Mouse (Mus musculus): ENCODE results near the gene Hydin. TPM values are rescaled to one million over a fixed set of nuclear protein-coding genes. Genes with fewer than 3 reads are reported as not detected.
"Not testable (repeated sequence)": the region's sequence is repeated elsewhere in the genome, so short reads cannot be mapped to it uniquely, and the experiment has no call there.

Gene Hydin
- polyA plus RNA-seq, 1 experiment from 2014 or later = 0.26 TPM

DNA sequence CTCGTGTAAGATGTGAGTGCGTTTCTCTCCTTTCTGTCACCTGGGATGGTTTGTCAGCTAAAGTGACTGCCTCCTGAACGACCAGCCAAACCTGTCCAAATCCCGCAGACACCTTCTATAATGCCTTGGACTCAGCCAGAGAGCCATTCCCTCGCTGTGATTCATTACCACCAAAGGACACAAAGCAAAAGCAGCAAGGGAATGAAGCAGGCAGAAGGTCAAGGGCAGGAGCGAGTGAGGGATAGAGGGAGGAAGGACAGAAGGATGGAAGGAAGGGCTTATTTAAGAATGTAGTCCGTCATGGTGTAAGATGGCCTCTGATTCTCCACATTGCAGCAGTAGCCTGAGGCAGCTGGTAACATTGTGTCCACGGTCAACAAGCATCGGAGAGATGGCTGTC lies 229.5 kb downstream of the Hydin start:
- ATAC-seq = no peak
- Histone ChIP-seq H3K4me1 (replicated peaks) (no peaks in the 10 kb centered on the region), H3K36me3 (no peaks in the 10 kb centered on the region), H3K27ac (no peak overlapping the region), H3K27me3 (no peaks in the 10 kb centered on the region), H3K9ac (replicated peaks) (no peak overlapping the region), H3K4me2 (replicated peaks) (no peak overlapping the region), H3K4me3 (replicated peaks) (no peak overlapping the region), H3K9me3 (no peaks in the 10 kb centered on the region)
- WGBS = 89% methylated on average over 9 of the region's 9 CpGs

DNA sequence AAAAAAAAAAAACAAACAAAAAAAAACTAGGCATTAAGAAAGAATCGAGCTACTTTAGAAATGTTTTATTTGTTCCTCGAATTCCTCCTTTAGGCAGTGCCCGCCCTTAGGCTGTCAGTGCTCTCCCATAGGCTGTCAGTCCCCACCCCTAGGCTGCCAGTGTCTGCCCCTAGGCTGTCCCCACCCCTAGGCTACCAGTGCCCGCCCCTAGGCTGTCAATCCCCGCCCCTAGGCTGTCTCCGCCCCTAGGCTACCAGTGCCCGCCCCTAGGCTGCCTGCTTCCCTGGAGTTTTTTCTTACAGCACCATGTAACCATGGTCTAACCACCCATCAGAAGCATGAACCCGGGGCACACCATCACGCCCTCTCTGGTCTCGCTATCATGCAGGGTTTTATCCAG lies 233.5 kb downstream of the Hydin start:
- Histone ChIP-seq H3K4me3 (replicated peaks) (no peak overlapping the region), H3K9ac (replicated peaks) (no peak overlapping the region), H3K4me2 (replicated peaks) (no peak overlapping the region), H3K9me3 (no peaks in the 10 kb centered on the region), H3K4me1 (replicated peaks) (no peaks in the 10 kb centered on the region), H3K36me3 (no peaks in the 10 kb centered on the region), H3K27me3 (peaks cover 7% of the 10 kb centered on the region; the same call in 1 of the 2 replicates), H3K27ac (no peak overlapping the region)
- ATAC-seq = 0 out of 2 replicates have a peak, but pooled peaks have one; percentile 65
- WGBS = 24% methylated on average over 10 of the region's 10 CpGs

DNA sequence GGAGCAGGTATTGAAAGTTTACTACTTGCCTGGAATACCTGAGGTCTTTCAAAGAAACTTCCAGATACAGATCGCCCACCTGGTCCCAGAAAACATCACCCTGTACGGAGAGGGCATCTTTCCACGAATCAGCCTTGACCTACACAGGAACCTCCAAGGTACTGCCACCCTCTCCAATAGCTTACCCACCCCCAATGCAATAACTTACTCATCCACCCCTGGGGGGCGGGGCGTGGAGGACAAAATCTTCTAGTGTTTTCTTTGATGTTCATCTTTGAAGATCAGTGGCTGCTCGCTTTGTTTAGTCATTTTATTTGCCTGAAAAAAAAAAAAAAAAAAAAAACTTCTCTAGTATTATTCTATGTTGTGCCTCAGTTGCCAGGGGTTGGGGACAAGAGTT lies 233.9 kb downstream of the Hydin start:
- no peak overlapping the region for H3K9ac ChIP-seq (replicated peaks)
- peaks cover 7% of the 10 kb centered on the region; the same call in 1 of the 2 replicates for H3K27me3 ChIP-seq
- no peaks in the 10 kb centered on the region for H3K36me3 ChIP-seq
- H3K4me1 ChIP-seq (replicated peaks) = no peaks in the 10 kb centered on the region
- 80% methylated on average over 6 of the region's 6 CpGs for WGBS
- H3K9me3 ChIP-seq = no peaks in the 10 kb centered on the region
- no peak overlapping the region for H3K27ac ChIP-seq
- no peak overlapping the region for H3K4me2 ChIP-seq (replicated peaks)
- H3K4me3 ChIP-seq (replicated peaks) = no peak overlapping the region
- no peak for ATAC-seq

DNA sequence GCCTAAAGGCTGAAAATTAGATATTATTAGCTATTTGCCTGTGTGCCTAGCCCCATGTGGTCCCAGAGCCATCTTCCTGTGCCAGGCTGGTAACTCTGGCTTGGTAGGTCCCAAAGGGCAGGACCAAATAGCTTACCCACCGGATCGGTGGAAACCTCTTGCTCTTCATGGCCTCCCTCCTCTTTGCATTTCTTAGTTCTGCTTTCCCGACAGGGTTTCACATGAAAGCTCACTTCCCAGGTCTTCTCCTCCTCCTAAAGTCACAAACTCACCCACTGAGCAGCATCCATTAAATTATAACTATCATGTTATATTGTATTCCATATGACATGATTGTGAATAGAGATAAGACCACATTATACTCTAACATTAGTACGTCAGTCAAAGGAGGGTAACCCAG lies 234.6 kb downstream of the Hydin start:
- Histone ChIP-seq H3K4me3 (replicated peaks) (no peak overlapping the region), H3K27me3 (peaks cover 7% of the 10 kb centered on the region; the same call in 1 of the 2 replicates), H3K9me3 (no peaks in the 10 kb centered on the region), H3K4me1 (replicated peaks) (no peaks in the 10 kb centered on the region), H3K27ac (no peak overlapping the region), H3K36me3 (no peaks in the 10 kb centered on the region), H3K4me2 (replicated peaks) (no peak overlapping the region), H3K9ac (replicated peaks) (no peak overlapping the region)
- 94% methylated on average over 4 of the region's 4 CpGs for WGBS
- ATAC-seq = no peak

DNA sequence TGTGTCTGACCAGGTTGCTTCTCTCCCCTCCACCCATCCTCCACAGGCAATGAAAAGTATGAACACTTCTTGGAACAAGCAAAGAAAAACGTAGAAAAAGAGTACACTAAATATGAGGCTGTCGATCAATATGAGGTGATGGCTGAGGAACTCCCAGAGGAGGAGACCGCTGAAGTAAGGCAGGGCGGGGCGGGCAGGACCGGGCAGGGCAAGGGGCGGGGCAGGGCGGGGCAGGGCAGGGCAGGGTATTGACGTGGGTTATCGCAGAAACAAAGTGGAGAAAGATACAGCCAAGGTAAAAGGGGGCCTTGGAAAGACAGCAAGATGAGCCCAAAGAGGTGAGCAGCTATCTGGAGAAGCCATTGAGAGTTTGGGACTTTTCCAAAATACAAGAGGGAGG lies 236.1 kb downstream of the Hydin start:
- no peak overlapping the region for H3K27ac ChIP-seq
- no peak overlapping the region for H3K4me3 ChIP-seq (replicated peaks)
- H3K4me1 ChIP-seq (replicated peaks) = no peaks in the 10 kb centered on the region
- no peaks in the 10 kb centered on the region for H3K36me3 ChIP-seq
- 17% methylated on average over 10 of the region's 10 CpGs for WGBS
- no peaks in the 10 kb centered on the region for H3K9me3 ChIP-seq
- H3K9ac ChIP-seq (replicated peaks) = no peak overlapping the region
- H3K4me2 ChIP-seq (replicated peaks) = no peak overlapping the region
- ATAC-seq = no peak
- peaks cover 7% of the 10 kb centered on the region; the same call in 1 of the 2 replicates for H3K27me3 ChIP-seq

DNA sequence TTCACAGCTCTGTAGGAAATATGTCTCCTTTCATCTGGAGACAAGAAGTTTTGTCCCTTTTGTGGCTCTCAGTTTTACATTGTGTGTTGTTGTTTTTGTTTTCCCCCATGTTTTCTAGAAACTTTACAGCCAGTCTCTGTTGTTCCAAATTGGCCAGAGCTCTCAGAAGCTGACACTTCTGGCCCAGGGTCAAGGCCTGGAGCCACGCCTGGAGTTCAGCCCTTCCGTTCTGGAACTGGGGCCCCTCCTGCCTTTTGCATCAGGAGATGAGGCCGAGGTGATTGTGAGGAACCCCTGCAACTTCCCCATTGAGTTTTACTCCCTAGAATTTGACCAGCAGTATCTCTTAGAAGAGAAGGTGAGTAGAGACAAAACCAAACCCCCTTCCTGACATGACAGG lies 242.0 kb downstream of the Hydin start:
- Histone ChIP-seq H3K4me3 (replicated peaks) (no peak overlapping the region), H3K9ac (replicated peaks) (no peak overlapping the region), H3K36me3 (no peaks in the 10 kb centered on the region), H3K27ac (no peak overlapping the region), H3K4me2 (replicated peaks) (no peak overlapping the region), H3K27me3 (peaks cover 2% of the 10 kb centered on the region; the same call in 1 of the 2 replicates), H3K4me1 (replicated peaks) (no peaks in the 10 kb centered on the region), H3K9me3 (no peaks in the 10 kb centered on the region)
- WGBS = 84% methylated on average over 3 of the region's 3 CpGs
- no peak for ATAC-seq

DNA sequence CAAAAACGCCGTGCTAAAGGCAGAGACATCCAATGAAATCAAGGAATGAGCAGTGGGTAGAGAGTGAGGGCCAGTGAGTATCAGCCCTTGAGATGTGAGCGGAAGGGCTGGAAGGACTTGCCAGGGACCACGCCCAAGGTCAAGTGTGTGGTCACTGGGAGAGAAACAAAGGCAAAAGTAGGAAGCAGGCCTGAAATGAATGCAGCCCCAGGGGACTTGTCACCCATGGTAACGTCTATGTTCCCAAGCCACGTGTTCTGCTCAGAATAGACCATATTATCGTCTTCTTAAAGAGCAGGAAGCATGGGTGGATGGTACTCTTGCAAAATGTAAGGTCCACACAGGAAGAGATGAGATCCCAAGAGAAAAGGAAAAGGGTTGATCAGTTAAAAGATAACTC lies 253.0 kb downstream of the Hydin start:
- H3K4me1 ChIP-seq (replicated peaks) = no peaks in the 10 kb centered on the region
- no peaks in the 10 kb centered on the region for H3K27me3 ChIP-seq
- no peak overlapping the region for H3K4me2 ChIP-seq (replicated peaks)
- no peak overlapping the region for H3K4me3 ChIP-seq (replicated peaks)
- no peaks in the 10 kb centered on the region for H3K36me3 ChIP-seq
- H3K27ac ChIP-seq = no peak overlapping the region
- H3K9me3 ChIP-seq = no peaks in the 10 kb centered on the region
- 84% methylated on average over 7 of the region's 7 CpGs for WGBS
- H3K9ac ChIP-seq (replicated peaks) = no peak overlapping the region
- ATAC-seq = no peak

DNA sequence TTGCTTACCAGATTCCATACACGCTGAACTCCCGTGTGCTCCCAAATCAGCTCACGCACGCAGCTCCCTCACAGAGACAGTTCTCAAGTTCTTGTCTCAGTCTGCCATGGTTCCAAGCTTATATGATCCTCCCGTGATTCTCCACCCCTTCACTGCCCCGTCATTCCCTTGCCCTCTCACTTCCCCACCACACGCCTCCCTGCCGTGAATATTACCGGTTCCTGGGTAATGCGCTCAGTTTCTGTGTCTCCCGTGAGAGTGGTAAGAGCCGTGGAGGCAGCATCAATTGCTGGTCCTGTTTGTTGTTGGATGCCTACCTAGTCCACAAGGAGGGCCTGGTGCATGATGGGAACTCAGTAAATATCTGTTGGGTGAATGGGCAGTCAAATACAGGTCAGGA lies 255.1 kb downstream of the Hydin start:
- no peaks in the 10 kb centered on the region for H3K4me1 ChIP-seq (replicated peaks)
- H3K4me3 ChIP-seq (replicated peaks) = no peak overlapping the region
- H3K4me2 ChIP-seq (replicated peaks) = no peak overlapping the region
- H3K9ac ChIP-seq (replicated peaks) = no peak overlapping the region
- H3K9me3 ChIP-seq = no peaks in the 10 kb centered on the region
- ATAC-seq = no peak
- no peaks in the 10 kb centered on the region for H3K36me3 ChIP-seq
- H3K27ac ChIP-seq = no peak overlapping the region
- no peaks in the 10 kb centered on the region for H3K27me3 ChIP-seq
- 94% methylated on average over 12 of the region's 12 CpGs for WGBS

DNA sequence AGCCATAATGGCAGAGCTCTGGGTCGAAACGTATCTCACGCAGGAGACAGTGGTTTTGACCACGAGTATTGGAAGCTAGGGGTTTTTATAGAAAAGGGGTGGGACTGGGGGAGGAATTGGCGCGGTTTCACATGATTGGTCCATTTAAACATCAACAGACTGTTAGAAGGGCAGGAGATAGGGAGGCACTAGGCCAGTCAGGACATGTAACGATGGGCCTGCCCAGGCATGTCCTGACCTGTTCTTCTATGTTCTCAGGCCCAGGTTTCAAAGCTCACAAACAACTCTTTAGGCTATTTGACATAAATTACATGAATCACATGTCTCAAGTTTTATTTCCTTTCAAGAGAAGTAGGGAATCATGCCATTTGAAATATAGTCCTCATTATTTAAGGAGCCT lies 255.7 kb downstream of the Hydin start:
- not testable (repeated sequence) for H3K4me3 ChIP-seq (replicated peaks); H3K4me1 ChIP-seq (replicated peaks); H3K27ac ChIP-seq; H3K9me3 ChIP-seq; H3K9ac ChIP-seq (replicated peaks); H3K4me2 ChIP-seq (replicated peaks); ATAC-seq; H3K27me3 ChIP-seq; H3K36me3 ChIP-seq
- 93% methylated on average over 7 of the region's 7 CpGs for WGBS

DNA sequence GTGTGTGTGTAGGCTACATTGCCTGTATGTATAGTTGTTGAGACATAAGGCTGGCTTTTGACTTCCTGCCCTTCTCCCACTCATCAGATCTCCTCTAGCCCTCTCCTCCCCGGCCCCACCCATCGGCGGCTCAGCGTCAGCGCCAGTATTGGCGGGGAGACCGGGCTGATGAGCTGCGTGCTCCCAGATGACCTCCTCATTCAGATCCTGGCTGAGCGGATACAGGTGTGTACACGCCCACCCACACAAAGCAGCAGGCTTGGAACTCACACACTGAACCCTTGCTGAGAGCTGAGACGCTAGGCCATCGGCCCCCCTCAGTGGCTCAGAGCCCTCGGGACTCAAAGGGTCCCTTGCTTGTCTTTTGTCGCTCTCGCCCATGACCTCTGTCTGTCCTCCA lies 256.2 kb downstream of the Hydin start:
- H3K27ac ChIP-seq = no peak overlapping the region
- no peaks in the 10 kb centered on the region for H3K36me3 ChIP-seq
- WGBS = 69% methylated on average over 15 of the region's 15 CpGs
- H3K27me3 ChIP-seq = no peaks in the 10 kb centered on the region
- no peak for ATAC-seq
- no peak overlapping the region for H3K4me2 ChIP-seq (replicated peaks)
- H3K9me3 ChIP-seq = no peaks in the 10 kb centered on the region
- no peaks in the 10 kb centered on the region for H3K4me1 ChIP-seq (replicated peaks)
- no peak overlapping the region for H3K4me3 ChIP-seq (replicated peaks)
- no peak overlapping the region for H3K9ac ChIP-seq (replicated peaks)

DNA sequence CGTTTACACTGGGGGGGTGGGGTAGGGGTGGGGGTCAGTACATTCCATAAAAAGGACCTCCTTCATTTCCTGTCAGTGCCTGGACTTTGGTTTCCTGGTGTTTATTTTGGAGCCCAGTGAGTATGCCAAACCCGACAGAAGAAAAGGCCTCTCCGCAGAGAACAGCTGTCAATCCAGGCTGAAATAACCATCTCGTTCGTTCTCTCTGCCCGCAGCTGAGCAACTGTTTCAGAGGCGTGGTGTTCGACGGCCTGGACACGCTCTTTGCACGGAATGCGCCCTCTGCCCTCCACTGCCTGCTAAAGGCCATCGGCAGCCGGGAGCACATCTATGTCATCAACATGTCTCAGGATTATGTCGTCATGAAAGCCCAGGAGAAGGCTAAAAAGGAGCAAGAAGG lies 258.5 kb downstream of the Hydin start:
- no peaks in the 10 kb centered on the region for H3K9me3 ChIP-seq
- H3K4me2 ChIP-seq (replicated peaks) = no peak overlapping the region
- H3K4me1 ChIP-seq (replicated peaks) = no peaks in the 10 kb centered on the region
- no peak overlapping the region for H3K27ac ChIP-seq
- no peak overlapping the region for H3K4me3 ChIP-seq (replicated peaks)
- H3K9ac ChIP-seq (replicated peaks) = no peak overlapping the region
- 67% methylated on average over 15 of the region's 15 CpGs for WGBS
- H3K27me3 ChIP-seq = no peaks in the 10 kb centered on the region
- no peaks in the 10 kb centered on the region for H3K36me3 ChIP-seq
- ATAC-seq = no peak

DNA sequence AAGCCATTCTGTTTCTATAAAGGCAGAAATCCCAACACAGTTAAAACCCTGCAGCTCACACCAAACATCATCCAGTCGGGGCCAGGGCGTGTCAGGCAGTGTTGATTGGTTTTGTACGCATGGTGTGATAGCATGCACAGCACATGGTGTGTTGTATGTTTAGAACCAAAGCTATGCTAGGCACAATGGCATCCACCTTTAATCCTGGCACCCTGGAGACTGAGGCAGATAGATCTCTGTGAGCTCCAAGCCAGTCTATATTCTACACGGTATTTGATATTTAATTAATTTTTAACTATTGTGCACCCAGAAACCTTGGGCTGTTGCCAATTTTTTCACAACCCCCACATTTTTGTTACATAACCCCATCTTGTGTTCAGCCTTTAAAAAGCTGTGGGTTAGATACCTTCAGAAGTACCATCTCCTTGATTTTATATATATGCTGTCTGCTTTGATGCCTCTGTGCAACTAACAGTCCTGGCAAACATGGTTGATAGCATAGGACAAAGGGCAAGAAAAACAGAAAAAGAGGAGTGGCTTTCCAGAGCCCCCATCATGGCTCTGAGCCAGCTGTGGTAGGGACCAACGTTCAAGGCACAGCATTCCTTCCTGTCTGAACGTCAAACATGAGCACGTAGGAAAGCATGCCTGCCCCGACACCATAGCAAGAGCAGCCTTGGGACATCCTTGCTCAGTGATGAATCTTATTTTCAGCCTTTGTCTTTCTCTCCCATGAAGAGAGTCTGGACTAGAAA lies 263.4 kb downstream of the Hydin start:
- H3K9me3 ChIP-seq = no peaks in the 10 kb centered on the region
- H3K4me1 ChIP-seq (replicated peaks) = no peaks in the 10 kb centered on the region
- no peaks in the 10 kb centered on the region for H3K36me3 ChIP-seq
- H3K27me3 ChIP-seq = no peaks in the 10 kb centered on the region
- H3K9ac ChIP-seq (replicated peaks) = no peak overlapping the region
- WGBS = 80% methylated on average over 8 of the region's 8 CpGs
- no peak overlapping the region for H3K4me3 ChIP-seq (replicated peaks)
- no peak overlapping the region for H3K27ac ChIP-seq
- H3K4me2 ChIP-seq (replicated peaks) = no peak overlapping the region
- no peak for ATAC-seq

DNA sequence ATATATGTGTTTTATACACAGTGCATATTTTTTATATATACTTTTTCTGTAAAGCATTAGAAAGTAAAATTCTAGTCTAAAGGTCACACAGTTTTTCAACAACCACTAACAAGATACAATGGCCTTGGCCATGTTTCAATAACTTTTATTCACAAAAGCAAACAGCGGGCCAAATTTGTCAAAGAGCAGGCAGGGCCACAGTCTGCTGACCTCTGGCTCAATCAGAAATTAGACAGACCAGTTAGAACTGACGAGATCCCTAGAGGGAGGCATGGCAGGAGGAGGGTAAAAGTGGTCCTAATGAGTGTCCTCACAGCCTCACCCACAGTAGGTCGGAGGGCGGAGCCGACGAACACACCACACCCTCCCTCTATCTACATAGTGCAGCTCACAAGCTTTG lies 267.0 kb downstream of the Hydin start:
- Histone ChIP-seq H3K9me3 (no peaks in the 10 kb centered on the region), H3K9ac (replicated peaks) (no peak overlapping the region), H3K27me3 (no peaks in the 10 kb centered on the region), H3K4me2 (replicated peaks) (no peak overlapping the region), H3K4me1 (replicated peaks) (no peaks in the 10 kb centered on the region), H3K36me3 (no peaks in the 10 kb centered on the region), H3K27ac (no peak overlapping the region), H3K4me3 (replicated peaks) (no peak overlapping the region)
- no peak for ATAC-seq
- WGBS = 82% methylated on average over 6 of the region's 6 CpGs

Measured in midbrain, embryonic 13.5 days (tissue).